Mouse (Mus musculus): ENCODE results near the gene Klra4. TPM values are rescaled to one million over a fixed set of nuclear protein-coding genes. Genes with fewer than 3 reads are reported as not detected.
"Not testable (repeated sequence)": the region's sequence is repeated elsewhere in the genome, so short reads cannot be mapped to it uniquely, and the experiment has no call there.

Klra4 gene
- total RNA-seq (2012; rRNA removed) (not detected in 2 replicates), total RNA-seq (2014; rRNA removed) (not detected in 2 replicates), polyA plus RNA-seq (2012; ENCODE audit: insufficient read length, low read depth) (not detected in 2 replicates)

DNA sequence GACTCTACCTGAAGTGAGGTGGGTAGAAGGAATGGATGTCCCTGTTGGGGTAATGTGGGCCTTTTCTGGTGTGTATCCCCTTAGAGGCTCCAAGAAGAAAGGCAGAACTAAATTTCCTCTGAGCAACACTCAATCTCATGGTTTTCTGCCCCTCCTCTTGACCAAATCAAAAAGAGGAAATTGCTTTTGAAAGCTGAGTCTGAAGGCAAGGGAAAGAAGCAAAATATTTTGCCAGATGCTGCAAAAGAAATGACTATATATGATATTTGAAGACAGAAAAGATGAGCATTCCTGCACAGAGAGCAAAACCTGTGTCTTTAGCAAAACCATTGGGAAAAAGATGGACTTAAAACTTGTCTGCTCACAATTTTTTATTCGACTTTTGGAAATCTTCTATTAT is at the start of gene Klra4:
TSS of gene Klra4 (minus strand) at position 101 of the 400 bp plus-strand sequence.
- H3K36me3 ChIP-seq (replicated peaks in 1 of 2; ENCODE audit: control insufficient read depth in 1 of 2, insufficient read depth in 1 of 2, low read length in 1 of 2); H3K4me3 ChIP-seq (replicated peaks in 1 of 3; ENCODE audit: low read depth in 2 of 3, low read length in 2 of 3, poor library complexity in 1 of 3); H3K27ac ChIP-seq (ENCODE audit: insufficient read depth, low read depth); H3K4me2 ChIP-seq (ENCODE audit: insufficient read depth, low read depth, poor library complexity, severe bottlenecking); H3K27me3 ChIP-seq (replicated peaks); H3K79me2 ChIP-seq (replicated peaks; ENCODE audit: control insufficient read depth, extremely low read depth, insufficient read depth, poor library complexity, severe bottlenecking); H3K4me1 ChIP-seq (ENCODE audit: control insufficient read depth in 1 of 2, insufficient read depth in 2 of 2); H3K9ac ChIP-seq (ENCODE audit: insufficient read depth, low read depth); in situ Hi-C loops (cut with MboI; ENCODE audit: low pct_ligation_motif_present, low pct_unique_long_range_greater_than_20kb, low sequenced_read_pairs); H3K9me3 ChIP-seq (replicated peaks; ENCODE audit: low read length); dilution Hi-C loops (cut with MboI; ENCODE audit: extremely low pct_ligation_motif_present, extremely low pct_unique_long_range_greater_than_20kb, low sequenced_read_pairs); DNase-seq (ENCODE audit: extremely low read depth): not testable (repeated sequence)

GRCm38 (mm10) chr6:130110485-130110884 is 43.4 kb upstream of the Klra4 start:
- H3K4me1 ChIP-seq (ENCODE audit: control insufficient read depth in 1 of 2, insufficient read depth in 2 of 2): no peaks in the 10 kb centered on the region
- dilution Hi-C loops (cut with MboI; ENCODE audit: extremely low pct_ligation_motif_present, extremely low pct_unique_long_range_greater_than_20kb, low sequenced_read_pairs) (no loop called here), in situ Hi-C loops (cut with MboI; ENCODE audit: low pct_ligation_motif_present, low pct_unique_long_range_greater_than_20kb, low sequenced_read_pairs) (no loop called here)
- no peak overlapping the region for H3K4me2 ChIP-seq (ENCODE audit: insufficient read depth, low read depth, poor library complexity, severe bottlenecking)
- H3K27me3 ChIP-seq (replicated peaks): no peaks in the 10 kb centered on the region
- no peak overlapping the region for H3K4me3 ChIP-seq (replicated peaks in 1 of 3; ENCODE audit: low read depth in 2 of 3, low read length in 2 of 3, poor library complexity in 1 of 3)
- TF ChIP-seq MYC (IDR thresholded peaks at IDR 0.05; ENCODE audit: low read depth, low read length) (no peak), SIN3A (IDR thresholded peaks at IDR 0.05; ENCODE audit: low read length) (no peak), RAD21 (IDR thresholded peaks at IDR 0.05; ENCODE audit: low read depth, low read length) (no peak), BHLHE40 (IDR thresholded peaks at IDR 0.05; ENCODE audit: low read depth, low read length) (no peak), E2F4 (IDR thresholded peaks at IDR 0.05; ENCODE audit: insufficient replicate concordance, low read depth, low read length) (no peak), MAX (IDR thresholded peaks at IDR 0.05; ENCODE audit: low read length) (no peak), SMC3 (IDR thresholded peaks at IDR 0.05; ENCODE audit: low read depth, low read length) (no peak), ZKSCAN1 (IDR thresholded peaks at IDR 0.05; ENCODE audit: borderline replicate concordance, low read depth, low read length) (no peak), USF2 (conservative IDR thresholded peaks at IDR 0.05; ENCODE audit: low read depth, low read length) (no peak), ZNF384 (IDR thresholded peaks at IDR 0.05; ENCODE audit: low read depth, low read length) (no peak), JUND (conservative IDR thresholded peaks at IDR 0.05; ENCODE audit: low read depth, low read length) (no peak), MAFK (IDR thresholded peaks at IDR 0.05; ENCODE audit: insufficient replicate concordance, low read length) (no peak), MXI1 (IDR thresholded peaks at IDR 0.05; ENCODE audit: low read depth, low read length) (no peak), UBTF (IDR thresholded peaks at IDR 0.05; ENCODE audit: low read depth, low read length) (no peak), KAT2A (IDR thresholded peaks at IDR 0.05; ENCODE audit: insufficient replicate concordance, low read length) (no peak)
- H3K9ac ChIP-seq (ENCODE audit: insufficient read depth, low read depth): no peak overlapping the region
- H3K9me3 ChIP-seq (replicated peaks; ENCODE audit: low read length): no peaks in the 10 kb centered on the region
- DNase-seq (ENCODE audit: extremely low read depth): no peak
- no peak overlapping the region for H3K27ac ChIP-seq (ENCODE audit: insufficient read depth, low read depth)
- H3K36me3 ChIP-seq (replicated peaks in 1 of 2; ENCODE audit: control insufficient read depth in 1 of 2, insufficient read depth in 1 of 2, low read length in 1 of 2): no peaks in the 10 kb centered on the region
- H3K79me2 ChIP-seq (replicated peaks; ENCODE audit: control insufficient read depth, extremely low read depth, insufficient read depth, poor library complexity, severe bottlenecking): no peaks in the 10 kb centered on the region

DNA sequence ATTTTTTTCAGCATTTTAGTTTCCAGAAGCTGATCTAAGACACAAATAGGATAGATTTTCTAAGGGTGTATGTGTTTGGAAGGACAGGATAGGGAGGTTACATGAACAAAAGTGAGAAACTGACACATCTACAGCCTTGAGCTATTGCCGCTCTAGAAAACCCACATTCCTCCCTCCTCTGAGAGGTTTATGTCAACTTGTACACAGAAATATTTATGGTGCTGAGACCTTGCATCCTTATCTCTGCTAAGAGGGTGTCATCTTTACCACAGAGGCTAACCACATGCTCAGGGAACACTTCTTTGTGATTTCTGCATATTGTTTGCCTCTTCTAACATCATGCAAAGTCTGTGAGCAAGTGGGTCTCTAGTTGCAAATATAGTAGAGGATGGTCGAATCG is 35.7 kb upstream of the Klra4 start:
- H3K4me3 ChIP-seq (replicated peaks in 1 of 3; ENCODE audit: low read depth in 2 of 3, low read length in 2 of 3, poor library complexity in 1 of 3); H3K36me3 ChIP-seq (replicated peaks in 1 of 2; ENCODE audit: control insufficient read depth in 1 of 2, insufficient read depth in 1 of 2, low read length in 1 of 2); H3K9me3 ChIP-seq (replicated peaks; ENCODE audit: low read length); DNase-seq (ENCODE audit: extremely low read depth); in situ Hi-C loops (cut with MboI; ENCODE audit: low pct_ligation_motif_present, low pct_unique_long_range_greater_than_20kb, low sequenced_read_pairs); H3K27ac ChIP-seq (ENCODE audit: insufficient read depth, low read depth); H3K79me2 ChIP-seq (replicated peaks; ENCODE audit: control insufficient read depth, extremely low read depth, insufficient read depth, poor library complexity, severe bottlenecking); H3K27me3 ChIP-seq (replicated peaks); H3K4me1 ChIP-seq (ENCODE audit: control insufficient read depth in 1 of 2, insufficient read depth in 2 of 2); dilution Hi-C loops (cut with MboI; ENCODE audit: extremely low pct_ligation_motif_present, extremely low pct_unique_long_range_greater_than_20kb, low sequenced_read_pairs); H3K4me2 ChIP-seq (ENCODE audit: insufficient read depth, low read depth, poor library complexity, severe bottlenecking); H3K9ac ChIP-seq (ENCODE audit: insufficient read depth, low read depth): not testable (repeated sequence)
